Mouse (Mus musculus) testis, postnatal 10 days (tissue): Measurements from ENCODE around the gene Phlda2.

Source experiments
- DNase-seq: peaks from one replicate; pipeline ENCODE4 v3.0.0; 2021; ENCODE audit warnings: low spot score

The Phlda2 gene

DNA sequence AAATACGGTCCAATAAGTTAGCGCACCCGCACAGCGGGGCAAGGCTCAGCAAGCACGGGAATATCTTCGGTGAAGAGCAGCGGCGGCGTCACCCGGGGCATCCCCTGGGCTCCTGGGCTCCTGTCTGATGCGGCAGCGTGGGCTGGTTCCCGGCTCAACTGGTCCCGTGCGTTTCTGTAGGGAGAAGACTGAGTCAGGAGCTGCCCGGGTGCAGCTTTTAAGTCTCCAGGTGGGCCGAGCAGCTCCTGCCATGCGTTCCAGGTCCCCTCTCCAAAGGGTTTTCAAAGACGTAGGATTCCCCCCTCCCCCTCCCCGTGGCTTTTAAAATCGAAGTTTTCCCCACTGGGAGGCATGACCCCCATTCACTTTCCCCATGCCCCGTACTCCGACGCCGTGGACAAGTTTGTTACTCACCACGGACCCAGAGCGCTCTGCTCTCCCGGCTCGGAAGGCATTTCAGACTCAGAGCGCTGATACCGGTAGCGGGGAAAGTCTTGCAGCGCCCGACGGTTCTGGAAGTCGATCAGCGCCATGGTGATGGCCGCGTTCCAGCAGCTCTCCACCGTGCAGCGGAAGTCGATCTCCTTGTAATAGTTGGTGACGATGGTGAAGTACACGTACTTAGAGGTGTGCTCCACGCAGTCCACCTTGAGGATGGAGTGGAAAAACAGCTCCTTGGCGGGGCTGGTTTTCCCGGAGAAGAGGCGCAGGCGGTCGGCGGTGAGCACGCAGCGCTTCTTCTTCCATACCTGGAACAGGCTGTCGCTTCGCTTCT is 1.1 kb downstream of the Phlda2 start:
- DNase-seq, result peak; percentile 63

DNA sequence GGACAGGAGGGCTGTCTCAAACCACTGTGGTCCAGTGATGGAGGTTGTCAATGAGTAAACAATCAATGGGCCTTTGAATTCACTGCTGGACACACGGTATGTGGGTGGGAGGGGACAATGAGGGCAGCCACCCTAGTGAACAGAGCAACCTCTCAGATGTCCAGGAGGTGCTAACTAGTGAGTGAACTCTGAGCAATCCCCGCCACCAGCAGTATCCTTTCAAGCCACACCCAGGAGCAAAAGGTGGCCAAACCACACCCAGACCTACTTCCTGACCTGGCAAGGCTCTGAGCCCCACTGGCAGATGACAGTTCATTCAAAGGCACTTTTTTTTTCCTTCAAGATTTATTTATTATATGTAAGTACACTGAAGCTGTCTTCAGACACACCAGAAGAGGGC is 2.0 kb downstream of the Phlda2 start:
- no peak for DNase-seq

DNA sequence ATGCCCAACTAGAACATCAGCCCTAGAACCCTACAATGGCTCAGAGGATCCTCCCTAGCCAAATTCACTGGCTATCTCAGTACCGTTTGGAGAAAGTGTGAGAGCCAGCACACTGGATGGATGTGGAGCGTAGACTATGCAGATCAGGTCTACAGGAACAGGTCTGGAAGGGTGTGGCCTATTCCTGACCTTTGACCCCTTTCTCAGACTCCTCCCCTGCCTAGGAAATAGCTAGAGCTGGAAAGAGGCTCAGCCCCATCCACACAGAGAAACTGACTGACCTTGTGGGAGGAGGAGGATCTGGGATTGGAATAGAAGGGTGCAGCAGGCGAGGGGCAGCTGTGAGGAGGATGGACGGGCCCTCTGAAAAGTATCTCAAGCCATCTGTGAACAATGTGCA is 4.4 kb downstream of the Phlda2 start:
- no peak for DNase-seq

DNA sequence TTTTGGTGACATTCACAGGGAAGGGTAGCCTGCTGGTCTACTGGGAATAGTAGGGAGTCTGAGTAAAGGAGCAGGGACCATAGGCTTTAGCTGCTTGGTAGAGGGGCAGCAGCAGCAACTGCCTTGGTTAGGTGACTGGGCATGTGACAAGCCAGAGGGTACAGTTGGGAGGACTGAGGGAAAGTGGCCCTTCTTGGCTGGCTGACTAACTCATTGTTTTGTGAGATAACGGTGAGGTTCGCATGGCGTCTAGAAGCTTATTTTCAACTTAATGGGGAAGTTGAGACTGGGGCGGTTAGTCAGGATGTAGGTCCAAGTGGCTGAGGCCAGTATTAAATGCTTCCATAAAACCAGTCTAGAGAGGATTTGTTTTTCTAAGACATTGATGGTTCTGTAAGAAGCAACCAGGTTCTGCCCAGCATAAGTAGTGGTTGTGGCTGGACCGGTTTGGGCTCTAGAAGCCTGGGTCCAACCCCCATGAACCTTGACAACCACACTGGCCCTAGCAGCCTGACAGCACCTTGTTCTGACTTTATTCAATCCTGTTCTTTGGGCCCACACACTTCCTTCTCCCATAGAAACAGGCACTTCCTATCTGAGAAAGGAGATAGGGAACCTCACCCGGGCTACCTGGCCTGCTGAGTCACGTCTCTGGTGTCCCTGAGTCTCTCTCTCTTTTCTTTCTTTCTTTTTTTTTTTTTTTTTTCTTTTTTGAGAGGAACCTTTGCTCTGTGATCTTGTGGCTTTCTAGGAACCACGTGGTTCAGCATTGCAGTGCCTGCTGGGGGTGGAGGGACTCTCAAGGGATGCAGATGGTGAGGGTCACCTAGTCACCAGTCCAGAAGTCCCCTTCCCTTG is 7.6 kb downstream of the Phlda2 start:
- DNase-seq, result no peak

DNA sequence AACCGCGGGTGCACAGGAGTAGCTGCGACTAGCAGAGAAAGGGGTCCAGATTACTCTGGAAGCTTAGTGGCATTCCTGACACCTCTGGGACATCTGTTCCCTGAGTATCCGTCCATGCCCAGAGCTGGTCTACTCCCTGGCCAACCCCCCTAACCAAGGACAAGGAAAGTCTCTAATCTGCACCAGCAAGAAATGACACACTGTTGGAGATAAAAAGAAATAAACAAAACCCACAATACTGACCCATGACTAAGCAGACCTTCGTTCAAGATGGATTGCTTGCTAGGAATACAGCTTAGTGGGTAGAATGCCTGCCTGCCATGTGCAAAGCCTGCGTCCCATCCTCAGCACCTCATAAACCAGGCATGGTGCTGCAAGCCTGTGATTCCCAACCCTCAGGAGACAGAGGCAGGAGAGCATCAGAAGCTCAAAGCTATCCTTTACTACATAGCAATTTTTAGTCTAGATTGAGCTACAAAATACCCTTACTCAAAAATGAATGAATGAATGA is 9.3 kb downstream of the Phlda2 start:
- DNase-seq, result no peak

DNA sequence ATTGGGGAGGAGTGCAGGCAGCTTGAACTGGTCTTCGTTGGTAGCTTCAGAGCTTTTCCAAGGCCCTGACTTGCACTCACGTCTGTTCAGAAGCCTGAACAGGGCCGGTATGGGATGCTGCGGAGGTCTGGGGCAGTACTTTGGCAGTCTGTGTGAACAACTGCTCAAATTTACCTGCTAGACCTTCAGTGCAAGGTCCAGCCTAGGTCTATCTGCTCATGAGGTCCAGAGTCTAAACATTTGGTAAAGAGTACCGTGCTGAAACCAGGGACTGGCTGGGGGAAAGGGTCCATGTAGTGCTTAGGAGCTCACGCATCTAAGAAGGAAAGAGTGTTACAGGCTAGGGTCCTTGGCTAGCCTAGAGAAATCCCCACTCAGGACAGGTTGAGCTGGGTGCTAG is 13.2 kb downstream of the Phlda2 start:
- no peak for DNase-seq

DNA sequence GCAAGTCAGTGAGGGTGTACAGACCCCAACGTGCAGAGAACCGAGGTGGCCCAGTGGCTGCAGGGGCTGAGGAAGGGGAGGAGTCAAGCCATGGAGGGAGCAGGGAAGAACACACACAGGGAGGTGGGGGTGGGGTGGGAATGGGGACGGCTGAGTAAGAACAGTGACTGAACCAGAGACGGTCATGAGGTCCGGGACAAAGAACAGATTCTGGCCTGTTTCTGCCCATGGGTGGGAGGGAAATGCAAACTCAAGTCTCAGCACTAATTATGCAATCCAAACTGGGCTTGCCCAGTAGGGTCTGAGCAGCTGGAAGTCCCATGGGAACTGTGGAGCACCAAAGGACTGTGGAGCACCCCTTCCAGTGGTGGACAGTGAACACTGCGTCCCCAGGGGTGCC is 20.4 kb downstream of the Phlda2 start:
- no peak for DNase-seq

DNA sequence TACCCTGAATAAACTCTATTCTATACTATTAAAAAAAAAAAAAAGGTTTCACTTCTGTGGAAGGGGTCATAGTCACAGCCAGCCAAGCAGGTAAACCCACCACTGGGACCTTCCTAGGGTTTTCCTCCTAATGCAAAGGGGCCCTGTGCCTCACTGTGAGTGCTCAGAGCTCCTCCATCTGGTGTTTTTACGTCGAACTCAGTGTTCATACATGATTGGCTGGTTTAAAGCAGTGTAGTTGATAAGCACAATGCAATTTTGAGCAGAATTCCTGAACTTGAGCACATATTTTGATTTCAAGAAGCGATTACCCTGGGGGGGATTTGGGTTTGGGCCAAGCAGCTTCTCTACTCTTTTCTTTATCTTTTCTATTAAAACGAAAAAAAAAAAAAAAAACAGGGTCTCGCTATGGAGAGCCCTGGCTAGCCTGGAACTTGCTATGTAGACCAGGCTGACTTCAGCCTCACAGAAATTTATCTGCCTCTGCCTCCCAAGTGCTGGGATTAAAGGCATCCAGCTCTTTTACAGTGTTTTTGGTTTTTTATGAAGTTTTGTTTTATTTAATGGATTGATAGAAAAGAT is 21.1 kb downstream of the Phlda2 start:
- no peak for DNase-seq

DNA sequence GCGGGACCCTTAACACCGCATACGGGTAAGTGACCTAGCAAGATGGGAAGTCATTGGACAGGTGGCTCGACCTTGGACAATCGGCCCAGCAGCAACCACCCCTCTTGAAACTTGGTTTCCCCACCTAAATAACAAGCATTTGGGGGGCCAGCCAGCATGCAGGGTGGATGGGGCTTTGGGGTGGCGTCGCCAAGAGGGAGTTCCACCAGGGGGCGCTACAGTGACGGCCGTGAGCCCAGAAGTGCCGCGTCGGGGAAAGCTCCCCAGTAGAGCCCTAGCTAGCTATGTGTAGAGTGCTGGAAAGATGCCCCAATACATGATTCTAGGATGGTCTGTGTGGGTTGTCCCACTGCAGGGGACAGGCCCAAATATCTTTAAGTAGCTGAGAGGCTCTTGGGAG is 22.5 kb downstream of the Phlda2 start:
- peak; percentile 88 for DNase-seq

DNA sequence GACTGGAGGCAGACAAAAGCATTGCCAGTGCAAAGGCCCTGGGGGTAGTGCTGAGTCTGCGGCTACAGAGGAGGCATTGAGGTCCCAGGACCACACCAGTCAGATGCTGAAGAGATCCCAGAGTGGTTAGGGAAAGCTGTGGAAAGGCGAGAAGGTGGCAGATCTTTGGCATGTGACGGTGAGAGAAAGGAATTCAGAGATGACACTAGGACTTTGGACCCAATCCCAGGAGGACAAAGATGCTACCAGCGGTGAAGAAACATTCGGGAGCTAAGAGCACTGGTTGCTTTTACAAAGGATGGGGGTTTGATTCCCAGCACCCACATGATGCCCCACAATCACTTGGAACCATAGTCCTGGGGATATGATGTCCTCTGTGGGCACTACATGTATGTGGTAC is 25.1 kb downstream of the Phlda2 start:
- DNase-seq, result no peak

DNA sequence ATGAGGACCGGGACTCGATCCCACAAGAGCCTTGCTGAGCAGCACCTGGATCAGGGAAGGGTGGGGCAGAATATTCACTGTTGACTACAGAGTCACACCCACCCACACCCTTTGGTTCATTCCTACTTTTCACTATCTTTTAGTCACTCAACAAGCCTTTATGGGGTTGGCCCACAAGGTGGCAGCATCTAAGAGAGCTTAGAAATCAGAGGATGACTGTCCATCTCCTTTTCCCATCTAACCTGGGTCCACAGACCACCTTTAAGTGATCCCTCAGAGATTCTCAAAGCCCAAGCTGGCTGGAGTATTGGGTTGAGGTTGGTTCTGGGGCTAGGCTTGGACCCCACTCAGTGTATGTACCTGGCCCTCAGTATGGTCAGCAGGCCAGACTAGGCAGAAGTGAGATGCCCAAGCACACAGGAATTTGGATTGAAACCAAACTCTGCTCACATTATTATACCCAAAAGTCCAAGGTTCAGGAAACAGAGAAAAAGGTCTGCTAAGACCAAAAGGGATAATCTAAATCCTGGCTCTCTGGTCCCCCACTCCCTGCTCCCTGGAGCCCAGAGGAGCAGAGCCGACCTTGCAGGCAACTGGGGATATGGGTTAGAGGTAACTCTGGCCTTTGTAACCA is 26.1 kb downstream of the Phlda2 start:
- no peak for DNase-seq

DNA sequence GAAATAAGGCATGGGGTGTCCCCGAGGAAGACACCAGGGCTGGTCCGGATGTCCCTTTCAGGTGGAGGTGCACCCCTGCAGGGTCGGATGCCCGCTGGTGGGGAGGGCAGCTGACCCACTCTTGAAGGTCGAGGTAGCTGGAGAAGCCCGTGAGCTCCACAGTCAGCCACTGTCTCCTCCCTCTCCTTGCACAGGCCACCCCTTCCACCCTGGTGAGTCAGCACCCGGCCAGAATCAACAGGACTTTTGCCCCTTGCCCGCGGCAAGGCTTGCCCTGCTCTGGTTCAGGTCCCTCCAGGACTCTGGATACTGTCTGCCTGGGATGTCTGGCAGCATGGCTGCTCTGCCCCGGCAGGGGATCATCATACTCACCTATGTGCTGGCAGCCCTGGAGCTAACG is 27.1 kb downstream of the Phlda2 start:
- no peak for DNase-seq

DNA sequence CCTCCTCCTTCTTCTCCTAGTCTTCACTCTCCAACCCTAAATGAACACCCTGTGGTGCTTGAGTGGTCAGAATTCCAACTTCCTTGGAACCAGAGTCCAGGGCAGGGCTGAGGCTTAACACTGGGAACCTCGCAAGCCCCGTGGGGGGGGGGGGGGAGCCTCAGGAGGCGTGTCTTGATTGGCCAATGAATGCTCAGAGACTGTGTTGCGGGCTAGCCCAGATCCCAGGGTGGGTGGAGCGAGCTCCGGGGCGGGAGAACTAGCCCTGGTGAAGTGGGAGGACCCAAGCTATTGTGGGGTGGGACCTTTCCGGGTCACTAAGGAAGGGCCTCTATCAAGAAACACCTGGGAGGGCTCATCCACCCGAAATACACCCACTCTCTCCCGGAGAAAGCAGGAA is 28.1 kb downstream of the Phlda2 start:
- no peak for DNase-seq

DNA sequence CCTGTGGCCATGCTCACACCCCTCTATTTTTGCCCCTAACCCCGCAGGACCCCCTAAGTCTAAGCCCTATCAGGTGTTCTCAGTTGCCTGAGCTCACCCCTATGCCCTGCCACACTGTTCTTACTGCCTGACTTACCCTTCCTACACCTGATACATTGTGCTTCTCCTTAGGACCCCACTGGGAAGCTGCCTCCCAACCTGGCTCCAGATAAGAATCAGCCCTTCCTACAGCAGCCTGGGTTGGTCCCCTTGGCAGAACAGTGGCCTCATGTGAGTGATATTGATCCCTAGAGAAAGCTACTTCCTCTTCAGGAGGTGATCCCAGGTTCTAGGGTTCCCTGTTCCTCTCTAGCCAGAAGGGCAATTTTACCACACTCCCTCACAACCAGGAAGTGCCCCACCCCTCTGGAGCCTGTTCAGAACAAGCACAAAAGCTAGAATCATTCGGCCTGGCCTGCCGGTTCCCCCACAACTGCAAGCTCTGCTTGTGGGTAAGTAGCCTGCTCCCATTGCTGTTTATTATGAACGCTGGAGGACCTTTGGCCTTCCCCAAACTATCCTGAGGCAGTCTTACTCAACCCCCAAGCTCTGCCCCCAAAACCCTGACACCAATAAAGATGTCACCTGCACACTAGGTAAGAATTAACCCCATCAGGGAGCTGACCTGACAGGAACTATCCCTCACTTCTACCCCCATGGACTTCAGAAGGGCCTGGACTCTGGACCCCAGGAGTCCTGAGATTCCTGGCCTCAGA is 29.4 kb downstream of the Phlda2 start, which contains the start of gene Slc22a18:
TSS of gene Slc22a18 (plus strand) at position 390 of the 755 bp plus-strand sequence.
- DNase-seq, result no peak

DNA sequence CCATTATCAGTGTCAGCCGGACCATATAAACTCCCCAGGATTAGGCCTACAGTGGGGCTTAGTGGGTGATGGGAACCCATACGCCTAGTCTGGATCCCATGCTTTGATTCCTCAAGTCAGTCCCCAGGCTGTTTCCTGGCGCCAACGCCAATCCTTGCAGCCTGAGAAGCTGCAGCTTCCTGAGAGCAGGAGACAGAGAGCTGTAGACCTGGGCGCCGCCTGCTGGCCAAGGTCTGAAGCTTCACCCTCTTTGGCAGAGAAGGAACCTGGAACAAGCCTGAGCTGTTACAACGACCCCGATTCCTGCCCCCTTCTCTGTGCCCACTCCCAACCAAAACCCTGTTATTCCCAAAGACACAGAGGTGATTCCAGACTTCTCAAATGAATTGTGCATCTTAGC is 33.0 kb downstream of the Phlda2 start:
- peak; percentile 89 for DNase-seq

DNA sequence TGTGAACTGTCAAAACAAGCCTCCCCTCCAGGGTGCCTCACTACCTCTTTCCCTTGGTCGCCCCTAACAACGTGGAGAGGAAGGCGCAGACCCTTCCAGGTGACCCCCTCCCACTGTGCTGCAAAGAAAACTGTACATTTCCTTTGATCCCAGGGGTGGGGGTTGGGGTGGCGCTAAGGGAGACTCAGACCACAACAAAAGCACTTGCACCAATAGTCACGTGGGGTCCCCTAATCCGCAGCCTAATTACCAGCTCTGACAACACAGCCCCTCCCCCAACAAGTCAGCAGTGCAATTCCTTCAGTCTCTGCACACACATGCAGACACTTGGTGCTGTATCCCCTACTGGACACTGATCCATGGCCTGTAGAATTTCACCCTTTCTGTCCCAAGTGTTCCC is 35.2 kb downstream of the Phlda2 start:
- no peak for DNase-seq

DNA sequence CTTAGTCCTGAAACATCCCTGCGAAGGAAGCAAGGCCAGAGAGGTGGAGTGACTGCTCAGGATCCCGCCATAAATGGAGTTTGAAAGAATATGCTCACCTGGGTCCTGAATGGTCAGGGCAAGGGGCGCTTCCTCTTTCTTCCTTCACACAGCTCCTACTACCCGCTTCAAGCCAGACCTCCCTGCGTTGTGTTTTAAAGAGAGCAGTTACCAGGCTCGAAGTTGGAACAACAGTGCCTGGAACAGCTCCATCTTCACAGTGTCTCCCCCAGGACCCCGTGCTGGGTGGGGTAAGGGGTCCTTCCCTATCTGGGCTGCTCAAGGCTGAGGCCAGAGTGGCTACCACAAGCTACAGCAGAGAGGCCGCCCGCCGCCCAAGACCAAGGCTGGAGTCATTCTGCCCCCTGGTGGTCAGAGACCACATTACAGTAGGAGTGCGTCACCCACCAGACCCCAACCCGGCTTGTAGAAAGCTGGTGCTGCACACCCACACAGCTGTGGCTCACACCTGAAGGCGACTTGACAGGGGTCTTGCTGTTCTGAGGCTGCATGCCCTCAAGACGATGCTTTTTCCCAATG is 36.8 kb downstream of the Phlda2 start:
- peak; percentile 94 for DNase-seq

DNA sequence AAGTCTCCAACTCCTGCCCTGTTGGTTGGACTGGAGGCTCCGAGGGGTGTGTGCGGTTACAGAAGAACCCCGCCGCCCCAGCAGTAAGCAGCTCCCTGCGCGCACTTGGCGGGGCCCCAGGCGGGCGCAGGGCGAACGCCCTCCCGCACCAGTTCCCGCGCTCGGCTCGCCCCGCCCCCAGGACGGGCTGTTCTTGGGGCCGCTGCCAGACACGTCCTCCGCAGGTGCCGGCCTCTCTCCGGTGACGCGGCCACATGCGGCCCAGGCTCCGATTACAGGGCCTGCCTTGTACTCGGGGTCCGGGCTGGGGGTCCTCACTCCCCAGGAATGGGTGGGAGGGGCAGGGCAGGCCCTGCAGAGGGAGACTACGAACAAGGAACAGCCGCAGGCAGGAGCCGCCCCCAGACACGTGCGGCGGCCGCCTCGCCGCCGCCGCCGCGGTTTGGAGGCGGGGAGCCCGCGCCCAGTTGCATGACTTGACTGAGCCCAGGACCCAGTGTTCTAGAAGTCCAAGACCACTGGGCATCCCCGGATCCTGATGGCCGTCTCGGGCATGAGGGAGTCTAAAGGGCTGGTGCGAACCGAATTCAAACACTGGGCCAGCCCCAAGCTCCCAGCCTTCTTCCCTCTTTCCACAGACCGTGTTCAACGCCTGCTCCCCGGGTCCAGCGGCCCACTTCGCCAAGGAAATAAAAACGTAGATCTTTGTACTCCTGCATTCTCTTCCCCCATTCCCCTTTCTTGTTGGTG is 38.0 kb downstream of the Phlda2 start:
- peak; percentile 85 for DNase-seq

DNA sequence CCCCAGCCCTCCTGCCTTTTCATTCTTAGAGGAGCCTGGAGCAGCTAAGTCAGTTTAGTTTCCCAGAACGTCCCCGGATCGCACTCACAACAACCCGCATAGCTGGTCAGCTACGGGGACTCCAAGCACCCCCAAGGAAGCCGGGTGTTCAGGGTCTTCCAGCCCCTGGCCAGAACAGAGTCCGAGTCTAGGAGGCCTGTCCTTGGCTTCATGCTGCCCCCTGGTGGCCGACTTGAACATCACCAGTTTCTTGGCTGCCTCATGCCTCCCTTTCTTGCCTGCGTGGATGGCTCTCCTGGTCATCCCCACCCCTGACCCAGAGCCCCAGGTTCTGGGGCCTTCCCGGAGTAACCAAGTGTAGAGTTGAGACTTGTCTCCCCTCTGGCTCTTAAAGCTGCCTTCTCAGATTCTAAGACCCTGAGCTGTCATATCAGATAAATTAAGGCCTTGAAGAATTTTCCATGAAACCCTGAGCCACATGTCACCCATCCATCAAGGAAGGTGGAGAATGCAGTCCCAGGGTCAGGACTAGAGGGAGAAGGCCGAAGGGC is 39.0 kb downstream of the Phlda2 start:
- DNase-seq, result peak; percentile 94

DNA sequence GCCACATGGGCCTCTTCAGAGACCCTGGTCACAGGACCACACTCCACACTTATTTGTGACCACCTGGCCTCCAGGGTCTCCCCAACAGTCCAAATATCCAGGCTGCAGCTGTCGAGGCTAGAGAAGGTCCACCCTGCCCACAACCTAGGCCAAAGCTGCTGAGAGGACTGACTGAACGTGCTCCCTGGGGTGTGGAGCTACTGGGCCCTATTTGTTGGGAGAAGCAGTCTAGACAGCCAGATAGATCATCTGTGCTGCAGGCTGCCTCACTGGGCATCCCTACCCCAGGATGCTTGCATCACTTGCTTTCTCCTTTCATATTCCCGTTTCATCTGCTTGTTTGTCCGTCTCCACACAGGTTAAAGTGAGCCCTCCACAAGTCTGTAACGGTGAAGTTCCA is 40.4 kb downstream of the Phlda2 start:
- no peak for DNase-seq
